ENCODE assay signal across 10 mouse cellular contexts in the genomic region with DNA sequence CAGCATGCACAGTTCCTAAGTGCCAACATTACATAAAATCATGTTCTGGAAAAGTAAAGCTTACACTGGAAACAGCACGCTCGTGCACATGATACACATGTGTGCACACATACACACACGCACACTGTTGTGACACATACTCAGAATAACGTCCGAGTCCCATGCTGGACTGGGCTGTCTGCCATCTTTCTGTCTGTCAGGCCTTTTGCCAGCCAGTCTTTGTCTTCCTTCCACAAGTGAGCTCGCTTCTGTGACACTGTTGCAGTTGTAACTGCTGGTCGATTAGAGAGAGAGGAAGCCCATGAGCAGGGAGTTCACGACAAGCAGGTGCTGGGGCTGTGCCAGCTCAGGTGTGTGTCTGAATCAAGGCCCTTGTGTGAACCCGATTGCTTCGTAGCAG. TPM values are rescaled to one million over a fixed set of nuclear protein-coding genes. Genes with fewer than 3 reads are reported as not detected.
DNase-seq lines count a peak whose midpoint lies in the region; ATAC-seq and TF ChIP-seq lines count a peak whose summit lies in the region.
"Had no signal": no experiment of that assay in that cellular context is flagged by ENCODE, and none has a peak within 500 bp of the region (broad histone marks: within the 10 kb centered on the region; RNA-seq: fewer than 3 reads in every experiment).

No protein-coding gene starts in this region.

- H3K36me3 ChIP-seq in hindbrain, embryonic 14.5 days (replicated peaks; ENCODE audit: control insufficient read depth, insufficient read depth), result peaks cover 45% of the 10 kb centered on the region
- H3K36me3 ChIP-seq in hindbrain, embryonic 12.5 days, result peaks cover 42% of the 10 kb centered on the region
- no peaks in the 10 kb centered on the region for H3K36me3 ChIP-seq in thymus, adult 2 months (ENCODE audit: control insufficient read depth, insufficient read depth, low read length)
- peaks cover 81% of the 10 kb centered on the region for H3K36me3 ChIP-seq in embryonic facial prominence, embryonic 10.5 days (replicated peaks)

- H3K4me3 ChIP-seq in hindbrain, embryonic 14.5 days (replicated peaks; ENCODE audit: low read length), result no peak overlapping the region
- H3K4me3 ChIP-seq in hindbrain, embryonic 12.5 days, result no peak overlapping the region
- no peak overlapping the region for H3K4me3 ChIP-seq in thymus, adult 2 months (ENCODE audit: control insufficient read depth, insufficient read depth, low read length)
- no peak overlapping the region for H3K4me3 ChIP-seq in embryonic facial prominence, embryonic 10.5 days
- H3K4me3 ChIP-seq: embryonic facial prominence, embryonic 13.5 days; myocyte had no signal

- TF ChIP-seq CTCF in thymus, adult 2 months (IDR thresholded peaks at IDR 0.05; ENCODE audit: borderline replicate concordance, control insufficient read depth, extremely low read depth, insufficient read depth, low read length, poor library complexity), result no peak

- H3K9me3 ChIP-seq in hindbrain, embryonic 14.5 days (ENCODE audit: control insufficient read depth, low read length), result no peaks in the 10 kb centered on the region
- H3K9me3 ChIP-seq in hindbrain, embryonic 12.5 days (replicated peaks), result no peaks in the 10 kb centered on the region
- no peaks in the 10 kb centered on the region for H3K9me3 ChIP-seq in embryonic facial prominence, embryonic 10.5 days
- H3K9me3 ChIP-seq: embryonic facial prominence, embryonic 13.5 days had no signal

- no peak for TF ChIP-seq POLR2A in thymus, adult 2 months (IDR thresholded peaks at IDR 0.05; ENCODE audit: control insufficient read depth, extremely low read depth, insufficient read depth, low read length, poor library complexity)

- peak; percentile 71 for DNase-seq in hindbrain, embryonic 14.5 days (ENCODE audit: low spot score)
- DNase-seq in adipocyte (ENCODE audit: low spot score), result peak; percentile 92
- peak; percentile 76 for DNase-seq in cerebellum, postnatal 14 days
- DNase-seq in kidney, postnatal 14 days, result peak; percentile 55
- DNase-seq in thymus, adult 2 months, result no peak
- no peak for DNase-seq in embryonic facial prominence, embryonic 10.5 days (ENCODE audit: low spot score)

- H3K27me3 ChIP-seq in hindbrain, embryonic 14.5 days (ENCODE audit: control insufficient read depth, insufficient read depth, low read length), result no peaks in the 10 kb centered on the region
- H3K27me3 ChIP-seq in hindbrain, embryonic 12.5 days, result no peaks in the 10 kb centered on the region
- no peaks in the 10 kb centered on the region for H3K27me3 ChIP-seq in thymus, adult 2 months (ENCODE audit: control insufficient read depth, insufficient read depth, low read length)
- no peaks in the 10 kb centered on the region for H3K27me3 ChIP-seq in embryonic facial prominence, embryonic 10.5 days (replicated peaks; ENCODE audit: low read depth, poor library complexity, severe bottlenecking)
- H3K27me3 ChIP-seq: embryonic facial prominence, embryonic 13.5 days had no signal

- peak overlapping the region; percentile 38; the same call in 1 of the 2 replicates for H3K27ac ChIP-seq in hindbrain, embryonic 14.5 days
- no peak overlapping the region for H3K27ac ChIP-seq in hindbrain, embryonic 12.5 days
- H3K27ac ChIP-seq in thymus, adult 2 months (ENCODE audit: control insufficient read depth, insufficient read depth, low read length), result no peak overlapping the region
- H3K27ac ChIP-seq in embryonic facial prominence, embryonic 10.5 days (replicated peaks), result no peak overlapping the region
- H3K27ac ChIP-seq: embryonic facial prominence, embryonic 13.5 days had no signal

- WGBS in hindbrain, embryonic 14.5 days, result 67% methylated on average over 10 of the region's 10 CpGs
- 79% methylated on average over 10 of the region's 10 CpGs for WGBS in hindbrain, embryonic 12.5 days
- 65% methylated on average over 10 of the region's 10 CpGs for WGBS in thymus, adult 2 months
- 91% methylated on average over 10 of the region's 10 CpGs for WGBS in embryonic facial prominence, embryonic 10.5 days

- H3K4me1 ChIP-seq in hindbrain, embryonic 14.5 days (replicated peaks; ENCODE audit: control insufficient read depth, insufficient read depth, low read length), result 0 out of 2 replicates have a peak, but pooled peaks cover 4% of the 10 kb centered on the region
- peaks cover 5% of the 10 kb centered on the region; the same call in 1 of the 2 replicates for H3K4me1 ChIP-seq in hindbrain, embryonic 12.5 days
- H3K4me1 ChIP-seq in thymus, adult 2 months (replicated peaks; ENCODE audit: control insufficient read depth, insufficient read depth, low read length), result peaks cover 10% of the 10 kb centered on the region
- no peaks in the 10 kb centered on the region for H3K4me1 ChIP-seq in embryonic facial prominence, embryonic 10.5 days

- no peak overlapping the region for H3K9ac ChIP-seq in hindbrain, embryonic 14.5 days
- H3K9ac ChIP-seq in hindbrain, embryonic 12.5 days, result no peak overlapping the region
- H3K9ac ChIP-seq: embryonic facial prominence, embryonic 13.5 days had no signal

- H3K4me2 ChIP-seq in hindbrain, embryonic 14.5 days (replicated peaks), result no peak overlapping the region
- H3K4me2 ChIP-seq in hindbrain, embryonic 12.5 days (replicated peaks), result no peak overlapping the region
- H3K4me2 ChIP-seq: embryonic facial prominence, embryonic 13.5 days had no signal

- ATAC-seq in hindbrain, embryonic 14.5 days (ENCODE audit: low FRiP score), result peak; percentile 55; the same call in 1 of the 2 replicates
- ATAC-seq in hindbrain, embryonic 12.5 days (ENCODE audit: low FRiP score), result no peak
- no peak for ATAC-seq in CD4-positive, CD25-positive, alpha-beta regulatory T cell, adult 4 months

RNA-seq across cellular contexts. Expression of a gene that starts 57.3 kb away (rescaled TPM):
- 61.8 and 67.1 TPM in 2 replicates for polyA plus RNA-seq in hindbrain, embryonic 14.5 days (2014; fragmentation: Nextera tagmentation; extraction: Ambion mirVana)
- 79.2 and 83.0 TPM in 2 replicates for polyA plus RNA-seq in hindbrain, embryonic 12.5 days (2016; fragmentation: Nextera tagmentation; extraction: Ambion mirVana)
- 1 to 10 TPM; 2.1 to 2.4 TPM for polyA plus RNA-seq in CD4-positive, CD25-positive, alpha-beta regulatory T cell, adult 4 months (2017; shearing (Covaris generic))
- polyA plus RNA-seq in thymus, adult 2 months (2012; rRNA removed), result 8.9 and 12.9 TPM in 2 replicates
- 40.1 and 43.5 TPM in 2 replicates for polyA plus RNA-seq in embryonic facial prominence, embryonic 10.5 days (2016; fragmentation: Nextera tagmentation; extraction: Ambion mirVana)

RNA-seq across cellular contexts. Expression of a gene that starts 57.6 kb away (rescaled TPM):
- polyA plus RNA-seq in hindbrain, embryonic 14.5 days (2014; fragmentation: Nextera tagmentation; extraction: Ambion mirVana), result 101 and 111 TPM in 2 replicates
- 81.1 and 83.4 TPM in 2 replicates for polyA plus RNA-seq in hindbrain, embryonic 12.5 days (2016; fragmentation: Nextera tagmentation; extraction: Ambion mirVana)
- 10 to 100 TPM; 65.7 to 82.1 TPM for polyA plus RNA-seq in CD4-positive, CD25-positive, alpha-beta regulatory T cell, adult 4 months (2017; shearing (Covaris generic))
- polyA plus RNA-seq in thymus, adult 2 months (2012; rRNA removed), result 19.1 and 21.7 TPM in 2 replicates
- polyA plus RNA-seq in embryonic facial prominence, embryonic 10.5 days (2016; fragmentation: Nextera tagmentation; extraction: Ambion mirVana), result 60.0 and 63.7 TPM in 2 replicates

Comparison
In these comparisons a context has a peak if more than half of its experiments do, and no peak if none do; other contexts are left out.
1. DNase-seq: peak in hindbrain, embryonic 14.5 days (single experiment), adipocyte (single experiment), cerebellum, postnatal 14 days (2 of 2) and kidney, postnatal 14 days (single experiment); none in thymus, adult 2 months (single experiment) and embryonic facial prominence, embryonic 10.5 days (single experiment).